Mouse (Mus musculus) lung, embryonic 14.5 days (tissue): ENCODE data around the gene Btbd9. TPM values are rescaled to one million over a fixed set of nuclear protein-coding genes. Genes with fewer than 3 reads are reported as not detected.
A peak's percentile ranks its signal among the peaks of the same experiment; 100 is the strongest.

Source experiments
- ATAC-seq: fragments of 200-750 bp; cut with Nextera tagmentation; 2 replicates; pipeline ENCODE4 v1.8.0; 2017; ENCODE audit warnings: mild to moderate bottlenecking, moderate TSS enrichment, moderate library complexity; ENCODE audit not compliant: insufficient read depth
- DNase-seq: peaks from one replicate; pipeline ENCODE4 v3.0.0-alpha.2; 2015
- H3K27ac ChIP-seq: fragments of 300-500 bp; sonication (generic); 2 replicates; pipeline ENCODE4 v1.5.1; 2014; ENCODE audit warnings: low read depth, mild to moderate bottlenecking, moderate library complexity
- H3K27me3 ChIP-seq: fragments of 300-500 bp; sonication (generic); 2 replicates; pipeline ENCODE4 v1.6.1; 2014; ENCODE audit warnings: low read length, control low read depth; ENCODE audit not compliant: insufficient read depth
- H3K36me3 ChIP-seq: fragments of 300-500 bp; sonication (generic); 2 replicates; pipeline ENCODE4 v1.6.1; 2014; ENCODE audit warnings: control low read depth; ENCODE audit not compliant: insufficient read depth
- H3K4me1 ChIP-seq: fragments of 300-500 bp; sonication (generic); 2 replicates; pipeline ENCODE4 v1.6.1; 2014; ENCODE audit warnings: antibody characterized with exemption, control low read depth; ENCODE audit not compliant: insufficient read depth
- H3K4me2 ChIP-seq: fragments of 300-500 bp; sonication (generic); 2 replicates; pipeline ENCODE4 v1.6.1; 2014; ENCODE audit warnings: mild to moderate bottlenecking
- H3K4me3 ChIP-seq: fragments of 300-500 bp; sonication (generic); 2 replicates; pipeline ENCODE4 v1.5.1; 2014; ENCODE audit warnings: low read depth, low read length
- H3K9ac ChIP-seq: fragments of 300-500 bp; sonication (generic); 2 replicates; pipeline ENCODE4 v1.6.1; 2014
- H3K9me3 ChIP-seq: fragments of 300-500 bp; sonication (generic); 2 replicates; pipeline ENCODE4 v1.6.1; 2016; ENCODE audit warnings: low read depth, low read length, control low read depth
- CTCF ChIP-seq: IDR thresholded peaks from 2 replicates; pipeline ENCODE4 v1.5.1; 2016; ENCODE audit warnings: antibody characterized with exemption, low read depth
- WGBS: fragments of 180-500 bp; shearing (Covaris S2); extraction: QIAGEN DNeasy Blood & Tissue Kit; methylation state at CpG from one replicate; pipeline ENCODE4 v1.1.7; 2014; 5-methylcytosine and 5-hydroxymethylcytosine counted together
- polyA plus RNA-seq: library from polyadenylated mRNA; unstranded; fragments of >200 nt; fragmentation: Nextera tagmentation; extraction: Ambion mirVana; gene quantifications from 2 replicates; pipeline ENCODE4 v1.2.1, GENCODE M21; 2014

The Btbd9 gene
- polyA plus RNA-seq, 1 experiment from 2014 or later, result 51.8 TPM

DNA sequence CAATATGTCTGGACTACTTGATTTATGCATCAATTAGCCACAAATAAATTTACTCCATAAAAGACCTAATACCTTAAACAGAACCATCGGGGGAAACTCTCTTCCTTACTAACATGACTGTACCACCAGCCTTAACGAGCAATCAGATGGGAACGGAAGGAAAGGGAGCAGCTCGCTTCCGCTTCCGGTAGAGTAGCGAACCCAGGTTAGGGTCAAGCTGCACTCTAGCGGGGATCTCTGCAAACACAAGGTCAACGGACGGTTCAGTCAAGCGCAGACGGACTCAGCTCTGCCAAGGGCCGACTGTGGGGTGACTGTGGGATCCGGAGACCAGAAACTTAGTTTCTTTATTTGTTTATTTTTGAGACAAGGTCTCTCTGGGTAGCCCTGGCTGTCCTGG, 25.9 kb upstream of the Btbd9 start:
- no peak overlapping the region for H3K27ac ChIP-seq
- TF ChIP-seq CTCF, result no peak
- no peaks in the 10 kb centered on the region for H3K4me1 ChIP-seq
- 89% methylated on average over 14 of the region's 14 CpGs for WGBS
- H3K27me3 ChIP-seq, result no peaks in the 10 kb centered on the region
- no peak overlapping the region for H3K9ac ChIP-seq
- no peak overlapping the region for H3K4me3 ChIP-seq
- no peak overlapping the region for H3K4me2 ChIP-seq
- peaks cover 54% of the 10 kb centered on the region for H3K36me3 ChIP-seq
- H3K9me3 ChIP-seq, result no peaks in the 10 kb centered on the region
- DNase-seq (no peak), ATAC-seq (no peak)

DNA sequence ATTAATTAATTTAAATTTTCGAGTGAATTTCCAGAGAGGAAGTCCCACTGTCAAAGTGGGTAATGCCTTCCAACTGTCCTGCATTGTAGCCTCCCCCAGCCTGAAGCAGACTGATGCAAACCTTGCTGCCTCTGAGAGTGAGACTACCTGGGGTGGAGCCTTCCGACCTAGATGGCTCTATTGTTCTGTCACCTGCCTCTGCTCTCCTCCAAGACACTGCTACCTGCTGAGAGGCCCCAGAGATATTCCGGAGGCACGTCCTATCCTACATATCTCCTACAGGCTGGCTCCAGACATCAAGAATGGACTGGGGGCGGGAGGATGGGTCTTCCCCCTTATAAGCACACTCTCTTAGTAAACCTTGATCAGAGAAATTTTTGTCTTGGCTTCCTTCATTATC, 22.0 kb upstream of the Btbd9 start:
- WGBS, result 88% methylated on average over 5 of the region's 5 CpGs
- no peak overlapping the region for H3K4me3 ChIP-seq
- no peak for TF ChIP-seq CTCF

DNA sequence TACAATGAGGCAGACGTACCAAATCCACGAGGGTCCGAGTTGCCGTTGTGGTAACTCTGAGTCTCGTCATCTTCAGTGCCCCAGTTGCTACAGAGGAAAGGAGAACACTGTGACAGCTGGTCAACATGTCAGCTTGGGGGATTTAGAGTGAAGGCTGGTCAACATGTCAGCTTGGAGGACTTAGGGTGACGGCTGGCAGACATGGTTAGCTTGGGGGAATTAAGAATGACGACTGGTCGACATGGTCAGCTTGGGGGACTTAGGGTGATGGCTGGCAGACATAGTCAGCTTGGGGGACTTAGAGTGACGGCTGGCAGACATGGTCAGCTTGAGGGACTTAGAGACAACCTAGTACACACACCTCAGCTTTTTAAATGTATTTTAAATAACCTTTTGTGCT, 21.5 kb upstream of the Btbd9 start:
- H3K36me3 ChIP-seq, result peaks cover 81% of the 10 kb centered on the region
- no peaks in the 10 kb centered on the region for H3K9me3 ChIP-seq
- H3K9ac ChIP-seq, result no peak overlapping the region
- H3K4me1 ChIP-seq, result no peaks in the 10 kb centered on the region
- 95% methylated on average over 9 of the region's 9 CpGs for WGBS
- H3K4me2 ChIP-seq, result no peak overlapping the region
- no peak for DNase-seq
- H3K27me3 ChIP-seq, result no peaks in the 10 kb centered on the region
- no peak overlapping the region for H3K4me3 ChIP-seq
- H3K27ac ChIP-seq, result no peak overlapping the region
- ATAC-seq, result no peak
- TF ChIP-seq CTCF, result no peak

More for the DNA sequence above, 22.0 kb upstream of the Btbd9 start:
- no peak overlapping the region for H3K9ac ChIP-seq
- no peaks in the 10 kb centered on the region for H3K27me3 ChIP-seq
- peaks cover 82% of the 10 kb centered on the region for H3K36me3 ChIP-seq
- no peak for DNase-seq
- H3K4me2 ChIP-seq, result no peak overlapping the region
- H3K4me1 ChIP-seq, result no peaks in the 10 kb centered on the region
- H3K9me3 ChIP-seq, result no peaks in the 10 kb centered on the region
- no peak overlapping the region for H3K27ac ChIP-seq
- no peak for ATAC-seq

DNA sequence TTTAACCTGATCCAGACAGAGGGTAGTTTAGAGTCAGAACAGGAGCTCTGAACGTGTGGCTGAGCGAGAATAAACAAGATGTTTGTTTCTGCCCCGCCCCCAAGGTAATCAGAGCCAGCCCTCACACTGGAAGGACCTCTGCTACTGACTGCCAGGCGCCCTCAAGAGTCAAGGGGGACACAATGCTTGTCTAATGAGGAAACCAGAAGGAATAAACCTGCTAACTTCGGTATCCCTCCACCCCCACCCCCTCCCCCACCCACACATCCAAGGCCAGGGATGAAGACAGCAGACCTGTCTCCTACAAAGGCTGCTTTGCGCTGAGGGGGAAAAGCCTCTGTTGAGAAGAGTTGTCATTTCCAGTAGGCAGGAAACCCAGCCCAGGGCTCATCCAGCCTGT, 18.6 kb upstream of the Btbd9 start:
- no peak for ATAC-seq
- no peak for DNase-seq
- no peaks in the 10 kb centered on the region for H3K27me3 ChIP-seq
- H3K9me3 ChIP-seq, result no peaks in the 10 kb centered on the region
- H3K4me1 ChIP-seq, result no peaks in the 10 kb centered on the region
- H3K9ac ChIP-seq, result no peak overlapping the region
- H3K4me3 ChIP-seq, result no peak overlapping the region
- no peak overlapping the region for H3K27ac ChIP-seq
- no peak overlapping the region for H3K4me2 ChIP-seq
- no peak for TF ChIP-seq CTCF
- 60% methylated on average over 6 of the region's 6 CpGs for WGBS
- peaks cover 66% of the 10 kb centered on the region for H3K36me3 ChIP-seq

DNA sequence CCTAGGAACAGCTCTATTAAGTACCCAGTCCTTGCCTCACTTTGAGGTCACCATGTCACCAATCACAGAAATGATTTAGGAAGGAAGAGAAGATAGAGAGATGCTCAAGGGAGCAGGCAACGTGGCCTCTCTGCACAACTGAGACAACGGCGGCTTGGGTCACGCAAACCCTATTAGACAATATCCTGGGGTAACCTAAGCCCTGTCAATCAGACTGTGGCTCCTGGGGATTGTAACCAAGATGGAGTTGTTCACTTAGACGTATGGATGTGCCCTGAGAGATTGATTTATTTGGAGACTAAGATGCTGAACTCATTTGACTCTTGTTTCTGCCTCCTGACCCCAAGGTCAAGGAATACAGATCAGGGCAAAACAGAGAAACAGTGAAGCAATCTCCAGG, 18.1 kb upstream of the Btbd9 start:
- Histone ChIP-seq H3K4me1 (no peaks in the 10 kb centered on the region), H3K4me3 (no peak overlapping the region), H3K4me2 (no peak overlapping the region), H3K27ac (no peak overlapping the region), H3K27me3 (no peaks in the 10 kb centered on the region), H3K9me3 (no peaks in the 10 kb centered on the region), H3K9ac (no peak overlapping the region), H3K36me3 (peaks cover 66% of the 10 kb centered on the region)
- no peak for DNase-seq
- ATAC-seq, result no peak
- no peak for TF ChIP-seq CTCF
- 71% methylated on average over 5 of the region's 5 CpGs for WGBS

DNA sequence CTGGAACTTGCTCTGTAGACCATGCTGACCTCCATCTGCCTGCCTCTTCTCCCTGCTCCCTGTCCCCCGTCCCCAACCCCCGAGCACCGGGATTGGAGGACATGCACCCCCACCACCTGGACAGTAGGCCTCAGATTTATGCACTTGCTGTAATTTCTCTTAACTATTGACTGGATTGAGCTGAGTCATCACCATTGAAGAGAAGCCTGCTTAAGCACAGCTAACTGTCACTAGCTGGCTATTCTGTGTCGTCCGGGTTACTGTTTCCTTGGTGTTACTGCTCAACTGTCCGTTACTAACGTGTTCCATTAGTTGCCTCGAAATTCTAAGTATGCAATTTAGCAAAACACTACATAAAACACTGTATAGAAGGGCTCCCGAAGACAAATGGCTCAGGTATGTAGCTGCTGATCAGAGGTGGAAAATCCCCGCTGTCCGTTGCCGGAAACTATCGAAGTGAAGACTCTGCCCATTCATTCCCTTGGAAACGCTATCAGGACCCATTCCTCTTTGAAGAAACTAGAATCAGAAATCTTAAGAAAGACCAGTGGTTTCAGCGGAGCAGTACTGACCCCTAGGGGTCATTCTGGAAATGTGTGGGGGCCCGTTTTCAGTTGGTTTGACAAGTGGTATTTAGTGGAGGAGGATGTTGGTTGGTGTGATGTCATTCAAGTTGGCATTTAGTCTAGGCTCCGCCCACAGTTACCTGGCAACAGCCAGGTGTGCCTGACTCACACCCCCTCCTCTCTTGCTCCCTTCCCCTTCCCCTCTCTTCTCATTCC, 14.3 kb upstream of the Btbd9 start:
- H3K27me3 ChIP-seq, result no peaks in the 10 kb centered on the region
- DNase-seq (peak; percentile 80), ATAC-seq (no peak)
- H3K27ac ChIP-seq, result no peak overlapping the region
- peak; percentile 67 for TF ChIP-seq CTCF
- H3K9ac ChIP-seq, result no peak overlapping the region
- peaks cover 31% of the 10 kb centered on the region for H3K36me3 ChIP-seq
- no peaks in the 10 kb centered on the region for H3K9me3 ChIP-seq
- no peak overlapping the region for H3K4me3 ChIP-seq
- no peak overlapping the region for H3K4me2 ChIP-seq
- WGBS, result 47% methylated on average over 17 of the region's 17 CpGs
- no peaks in the 10 kb centered on the region for H3K4me1 ChIP-seq

DNA sequence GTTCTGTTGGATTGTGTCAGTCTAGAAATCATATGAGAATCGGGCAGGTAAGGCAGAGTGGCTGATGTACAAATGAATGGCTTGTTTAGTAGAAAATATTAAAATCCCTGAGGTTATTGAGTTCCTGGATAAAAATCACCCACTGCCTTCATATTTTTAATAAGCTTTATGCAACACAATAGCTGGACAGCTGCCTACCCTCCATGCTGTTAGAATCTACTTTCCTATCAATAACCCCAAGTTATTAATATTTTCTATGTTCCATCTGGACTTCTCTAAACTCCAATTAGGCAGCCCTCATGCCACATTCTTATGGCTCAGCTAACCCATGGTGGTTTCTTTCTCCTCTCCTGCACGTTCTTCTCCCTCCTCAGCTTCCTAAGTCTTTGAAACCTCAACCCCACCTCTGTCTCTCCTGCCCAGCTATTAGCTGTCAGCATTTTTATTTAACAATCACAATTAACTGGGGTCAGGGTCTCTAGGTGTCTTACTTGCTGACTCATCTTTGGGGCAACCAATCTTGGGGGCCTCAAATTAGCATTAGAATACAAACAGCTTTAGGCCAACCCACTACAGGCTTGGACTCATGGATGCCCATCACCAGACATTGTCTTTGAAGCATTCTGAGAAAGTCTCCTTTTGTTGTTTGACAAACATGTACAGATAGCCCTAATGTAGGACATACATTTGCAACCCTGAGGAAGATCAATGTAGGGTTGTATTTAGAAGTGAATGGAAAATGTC, 7.1 kb upstream of the Btbd9 start:
- Histone ChIP-seq H3K4me2 (no peak overlapping the region), H3K27ac (no peak overlapping the region), H3K9ac (no peak overlapping the region), H3K4me3 (no peak overlapping the region), H3K27me3 (no peaks in the 10 kb centered on the region), H3K9me3 (no peaks in the 10 kb centered on the region), H3K4me1 (no peaks in the 10 kb centered on the region), H3K36me3 (no peaks in the 10 kb centered on the region)
- no peak for TF ChIP-seq CTCF
- 77% methylated on average over 2 of the region's 2 CpGs for WGBS
- ATAC-seq (no peak), DNase-seq (no peak)
